Comparison of ENCODE assay signal across 26 mouse cellular contexts in the genomic region with DNA sequence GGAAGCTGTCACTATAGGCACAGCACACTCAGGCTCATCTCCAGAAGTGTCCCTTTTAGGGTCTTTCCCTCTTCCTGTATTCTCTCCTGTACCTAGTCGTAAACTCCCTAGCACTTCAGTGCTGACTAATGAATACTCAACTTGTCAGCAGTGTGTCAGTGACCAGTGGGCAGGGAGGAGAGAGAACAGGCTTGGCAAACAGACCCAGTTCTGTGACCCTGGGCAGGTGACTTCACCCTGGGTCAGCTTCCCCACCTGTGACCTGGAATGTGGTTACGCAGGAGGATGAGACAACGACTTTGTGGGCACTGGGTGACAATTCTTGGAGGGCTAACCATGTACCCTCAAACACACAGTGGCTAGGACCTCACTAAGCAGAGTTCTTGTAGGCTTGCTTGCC. TPM values are rescaled to one million over a fixed set of nuclear protein-coding genes. Genes with fewer than 3 reads are reported as not detected.
"Had no signal": no experiment of that assay in that cellular context is flagged by ENCODE, and none has a peak within 500 bp of the region (broad histone marks: within the 10 kb centered on the region; RNA-seq: fewer than 3 reads in every experiment).

No protein-coding gene starts in this region.

- DNase-seq: gastrocnemius, adult 2 months; gastrocnemius, postnatal 10 days; gastrocnemius, postnatal 25 days; heart, adult 18-20 months; heart, postnatal 10 days; heart, postnatal 4 days; kidney, adult 18-20 months; kidney, adult 8-10 months; kidney, postnatal 10 days; kidney, postnatal 25 days; kidney, postnatal 4 days; left cerebral cortex, postnatal 4 days had no signal

- H3K9ac ChIP-seq: heart, embryonic 12.5 days; hindbrain, embryonic 12.5 days; hindbrain, embryonic 14.5 days; intestine, embryonic 15.5 days; limb, embryonic 13.5 days had no signal

- H3K9me3 ChIP-seq: heart, embryonic 10.5 days; hindbrain, embryonic 12.5 days; intestine, embryonic 15.5 days had no signal

- H3K27ac ChIP-seq: gastrocnemius, adult 2 months; heart, embryonic 10.5 days; hindbrain, embryonic 10.5 days; hindbrain, embryonic 12.5 days; hindbrain, embryonic 14.5 days; intestine, embryonic 15.5 days; layer of hippocampus, adult 2 months; left cerebral cortex, adult 2 months; limb, embryonic 13.5 days had no signal

- H3K27me3 ChIP-seq: heart, embryonic 12.5 days; hindbrain, embryonic 12.5 days; intestine, embryonic 15.5 days; limb, embryonic 13.5 days had no signal

- H3K4me2 ChIP-seq: heart, embryonic 12.5 days; hindbrain, embryonic 12.5 days; hindbrain, embryonic 14.5 days; intestine, embryonic 15.5 days; limb, embryonic 13.5 days had no signal

- ATAC-seq: forebrain, embryonic 16.5 days; hindbrain, embryonic 16.5 days; inflammation-experienced regulatory T-cells, adult 6 months; intestine, embryonic 15.5 days; intestine, postnatal 0 days had no signal

- H3K4me1 ChIP-seq: limb, embryonic 13.5 days had no signal

- H3K4me3 ChIP-seq: gastrocnemius, adult 2 months; heart, embryonic 10.5 days; heart, embryonic 12.5 days; hindbrain, embryonic 10.5 days; hindbrain, embryonic 12.5 days; intestine, embryonic 15.5 days; layer of hippocampus, adult 2 months; left cerebral cortex, adult 2 months; limb, embryonic 13.5 days had no signal

RNA-seq across cellular contexts. Expression of a gene that starts 44.3 kb away (rescaled TPM):
- polyA plus RNA-seq: frontal cortex, adult 2 months; inflammation-experienced regulatory T-cells, adult 6 months had no signal
